Mouse (Mus musculus) activated CD4-positive, CD25-positive, alpha-beta regulatory T cell, adult 4 months (primary cell): ENCODE measurements around the gene BC048507. TPM values are rescaled to one million over a fixed set of nuclear protein-coding genes. Genes with fewer than 3 reads are reported as not detected.
A peak's percentile ranks its signal among the peaks of the same experiment; 100 is the strongest.
"Not testable (repeated sequence)": the region's sequence is repeated elsewhere in the genome, so short reads cannot be mapped to it uniquely, and the experiment has no call there.

Experiments
- ATAC-seq: one replicate; pipeline ENCODE4 v1.8.0; 2017
- polyA plus RNA-seq, 2 experiments: library from polyadenylated mRNA; unstranded; fragments of 100-300 nt; shearing (Covaris generic); gene quantifications; one replicate each; pipeline ENCODE4 v1.2.1; 2017

The BC048507 gene
- not detected for polyA plus RNA-seq

- no peak for ATAC-seq
These were observed at the start of gene BC048507 for GRCm38 (mm10) chr13:67863026-67863425. Gene BC048507, plus strand, starts transcription at chr13:67863326.

- ATAC-seq = peak; percentile 95
These were observed 49.1 kb upstream of the BC048507 start, which contains the start of gene Zfp273 for GRCm38 (mm10) chr13:67813710-67814660. Gene Zfp273, plus strand, starts transcription at chr13:67813740.

GRCm38 (mm10) chr13:67818636-67819035 lies 44.5 kb upstream of the BC048507 start:
- ATAC-seq = no peak

- peak; percentile 83 for ATAC-seq
These were observed 32.2 kb upstream of the BC048507 start, which contains the start of gene Gm10037 for GRCm38 (mm10) chr13:67830911-67831336. Gene Gm10037, plus strand, starts transcription at chr13:67831106.

GRCm38 (mm10) chr13:67833137-67833536 lies 30.0 kb upstream of the BC048507 start:
- not testable (repeated sequence) for ATAC-seq

GRCm38 (mm10) chr13:67843775-67844118 lies 19.4 kb upstream of the BC048507 start:
- ATAC-seq = no peak

- ATAC-seq = peak; percentile 81
These were observed 18.8 kb upstream of the BC048507 start for GRCm38 (mm10) chr13:67844119-67844852.

- ATAC-seq = no peak
These were observed 18.3 kb upstream of the BC048507 start for GRCm38 (mm10) chr13:67844853-67845194.

GRCm38 (mm10) chr13:67850361-67850760 lies 12.8 kb upstream of the BC048507 start:
- no peak for ATAC-seq

GRCm38 (mm10) chr13:67853130-67853529 lies 10.0 kb upstream of the BC048507 start:
- ATAC-seq = no peak

GRCm38 (mm10) chr13:67853983-67854382 lies 9.1 kb upstream of the BC048507 start:
- ATAC-seq = no peak

GRCm38 (mm10) chr13:67857317-67857716 lies 5.8 kb upstream of the BC048507 start:
- ATAC-seq = no peak

GRCm38 (mm10) chr13:67862508-67862907 lies 618 bp upstream of the BC048507 start:
- no peak for ATAC-seq

GRCm38 (mm10) chr13:67864764-67865350 lies 1.7 kb downstream of the BC048507 start:
- no peak for ATAC-seq

GRCm38 (mm10) chr13:67867899-67868298 lies 4.8 kb downstream of the BC048507 start:
- ATAC-seq = no peak

GRCm38 (mm10) chr13:67876049-67876698 lies 13.0 kb downstream of the BC048507 start:
- ATAC-seq = not testable (repeated sequence)

- no peak for ATAC-seq
These were observed 13.7 kb downstream of the BC048507 start for GRCm38 (mm10) chr13:67876699-67877254.

GRCm38 (mm10) chr13:67883966-67884365 lies 20.8 kb downstream of the BC048507 start:
- no peak for ATAC-seq

GRCm38 (mm10) chr13:67909759-67910158 lies 46.6 kb downstream of the BC048507 start:
- ATAC-seq = no peak
